Comparison of ENCODE assay signal across 7 mouse cellular contexts in genomic region chr2:30829315-30829714, GRCm38 (mm10). TPM values are rescaled to one million over a fixed set of nuclear protein-coding genes. Genes with fewer than 3 reads are reported as not detected.
A peak's percentile ranks its signal among the peaks of the same experiment; 100 is the strongest.
DNase-seq lines count a peak whose midpoint lies in the region; ATAC-seq and TF ChIP-seq lines count a peak whose summit lies in the region.

No protein-coding gene starts in this region.

- TF ChIP-seq CTCF in G1E (IDR thresholded peaks at IDR 0.05; ENCODE audit: low read depth, low read length), result peak; percentile 37

- H3K4me2 ChIP-seq in kidney, embryonic 16.5 days (replicated peaks; ENCODE audit: low read depth, low read length), result no peak overlapping the region

- DNase-seq in kidney, postnatal 14 days, result peak; percentile 33
- DNase-seq in G1E (ENCODE audit: low spot score), result no peak
- peak; percentile 64 for DNase-seq in c-Kit-negative CD71-positive TER-119-positive erythroid progenitor cells, embryonic 14.5 days (ENCODE audit: low read depth, low spot score)
- peak; percentile 45 to 57 for DNase-seq in natural killer cell, adult 2 months (ENCODE audit: low spot score in 2 of 2)
- no peak for DNase-seq in gastrocnemius, postnatal 14 days
- no peak for DNase-seq in right cerebral cortex, postnatal 14 days

- WGBS in kidney, embryonic 16.5 days, result 41% methylated on average over 5 of the region's 5 CpGs

- H3K4me3 ChIP-seq in kidney, embryonic 16.5 days (ENCODE audit: low read length), result no peak overlapping the region
- no peak overlapping the region for H3K4me3 ChIP-seq in G1E (ENCODE audit: low read depth, low read length)

- ATAC-seq in kidney, embryonic 16.5 days (ENCODE audit: low FRiP score, low TSS enrichment), result no peak
- ATAC-seq in G1E (ENCODE audit: extremely low read depth, insufficient number of reproducible peaks, low FRiP score, poor library complexity, severe bottlenecking), result no peak

- no peak overlapping the region for H3K9ac ChIP-seq in kidney, embryonic 16.5 days (replicated peaks; ENCODE audit: low read length)

- no peaks in the 10 kb centered on the region for H3K9me3 ChIP-seq in kidney, embryonic 16.5 days (ENCODE audit: low read length)
- H3K9me3 ChIP-seq in G1E (replicated peaks), result no peaks in the 10 kb centered on the region

- peaks cover 15% of the 10 kb centered on the region for H3K4me1 ChIP-seq in kidney, embryonic 16.5 days (ENCODE audit: insufficient read depth, low read length)
- peaks cover 41% of the 10 kb centered on the region for H3K4me1 ChIP-seq in G1E (ENCODE audit: insufficient read depth, low read depth, low read length)

- no peaks in the 10 kb centered on the region for H3K27me3 ChIP-seq in kidney, embryonic 16.5 days (ENCODE audit: insufficient read depth, low read length)
- H3K27me3 ChIP-seq in G1E (ENCODE audit: insufficient read depth, low read length), result peaks cover 10% of the 10 kb centered on the region

- intact Hi-C loops in gastrocnemius, postnatal 14 days (cut with DNase I; ENCODE audit: low total_unique reads), result loop anchor here (5.0 kb wide), 1 partner anchor 108 kb away; no protein-coding TSS in a partner anchor

- peaks cover 15% of the 10 kb centered on the region for H3K36me3 ChIP-seq in kidney, embryonic 16.5 days (ENCODE audit: insufficient read depth, low read length)
- peaks cover 30% of the 10 kb centered on the region for H3K36me3 ChIP-seq in G1E (replicated peaks)

- no peak overlapping the region for H3K27ac ChIP-seq in kidney, embryonic 16.5 days (ENCODE audit: low read length)

RNA-seq across cellular contexts. Expression of gene Asb6, which starts 0.8 kb away (rescaled TPM):
- 39.0 and 42.7 TPM in 2 replicates for polyA plus RNA-seq in kidney, embryonic 16.5 days (2015; fragmentation: Nextera tagmentation; extraction: Ambion mirVana)
- total RNA-seq in G1E (2014; fragmentation: Nextera tagmentation), result 14.6 and 17.9 TPM in 2 replicates
- total RNA-seq in G1E (2017), result 15.2 and 19.3 TPM in 2 replicates
- polyA plus RNA-seq in G1E (2012), result 28.4 and 38.8 TPM in 2 replicates
- total RNA-seq in gastrocnemius, postnatal 14 days (2021), result 1 to 10 TPM; 7.0 to 7.5 TPM

RNA-seq across cellular contexts. Expression of gene Prrx2, which starts 5.5 kb away (rescaled TPM):
- polyA plus RNA-seq in kidney, embryonic 16.5 days (2015; fragmentation: Nextera tagmentation; extraction: Ambion mirVana), result 7.7 and 8.0 TPM in 2 replicates
- total RNA-seq in G1E (2014; fragmentation: Nextera tagmentation), result not detected in 2 replicates
- 0.23 TPM in 1 of 2 replicates, not detected in the other for total RNA-seq in G1E (2017)
- polyA plus RNA-seq in G1E (2012), result not detected in 2 replicates
- total RNA-seq in gastrocnemius, postnatal 14 days (2021), result 1 to 10 TPM; 2.0 to 3.5 TPM

RNA-seq across cellular contexts. Expression of gene Ntmt1, which starts 21.7 kb away (rescaled TPM):
- polyA plus RNA-seq in kidney, embryonic 16.5 days (2015; fragmentation: Nextera tagmentation; extraction: Ambion mirVana), result 92.9 and 94.9 TPM in 2 replicates
- total RNA-seq in G1E (2014; fragmentation: Nextera tagmentation) (27.5 and 29.4 TPM in 2 replicates), G1E (2017) (18.9 and 26.0 TPM in 2 replicates)
- polyA plus RNA-seq in G1E (2012), result 66.9 and 69.6 TPM in 2 replicates
- 10 to 100 TPM; 17.0 to 20.8 TPM for total RNA-seq in gastrocnemius, postnatal 14 days (2021)

RNA-seq across cellular contexts. Expression of gene 1700001O22Rik, which starts 25.9 kb away (rescaled TPM):
- 5.1 and 5.2 TPM in 2 replicates for polyA plus RNA-seq in kidney, embryonic 16.5 days (2015; fragmentation: Nextera tagmentation; extraction: Ambion mirVana)
- total RNA-seq in G1E (2014; fragmentation: Nextera tagmentation) (not detected in 2 replicates), G1E (2017) (0.29 and 0.33 TPM in 2 replicates)
- not detected in 2 replicates for polyA plus RNA-seq in G1E (2012)
- total RNA-seq in gastrocnemius, postnatal 14 days (2021), result under 1 TPM; 0.44 to 0.45 TPM

Comparison
In these comparisons a context has a peak if more than half of its experiments do, and no peak if none do; other contexts are left out.
1. DNase-seq: peak in kidney, postnatal 14 days (single experiment), c-Kit-negative CD71-positive TER-119-positive erythroid progenitor cells, embryonic 14.5 days (single experiment) and natural killer cell, adult 2 months (2 of 2); none in G1E (single experiment), gastrocnemius, postnatal 14 days (single experiment) and right cerebral cortex, postnatal 14 days (single experiment).